Mouse (Mus musculus) left cerebral cortex, postnatal 14 days (tissue): Measurements from ENCODE around the gene Tbc1d1. TPM values are rescaled to one million over a fixed set of nuclear protein-coding genes. Genes with fewer than 3 reads are reported as not detected.
A peak's percentile ranks its signal among the peaks of the same experiment; 100 is the strongest.

Experiments
- DNase-seq, 2 experiments: peaks; one replicate each; pipeline ENCODE4 v3.0.0; 2021 to 2022; ENCODE audit warnings: low spot score in 2 of 2, mixed read lengths in 1 of 2
- intact Hi-C: fragments of 180-260 bp; cut with DNase I; formaldehyde crosslinking; loops from one replicate; pipeline ENCODE4 v1.15.1; 2025
- total RNA-seq, 2 experiments: library from RNA; stranded (reverse); gene quantifications; 2 replicates each; pipeline ENCODE4 v1.2.3; 2021

Gene Tbc1d1
- total RNA-seq, 2 experiments from 2014 or later: 17.0 to 18.4 TPM

DNA sequence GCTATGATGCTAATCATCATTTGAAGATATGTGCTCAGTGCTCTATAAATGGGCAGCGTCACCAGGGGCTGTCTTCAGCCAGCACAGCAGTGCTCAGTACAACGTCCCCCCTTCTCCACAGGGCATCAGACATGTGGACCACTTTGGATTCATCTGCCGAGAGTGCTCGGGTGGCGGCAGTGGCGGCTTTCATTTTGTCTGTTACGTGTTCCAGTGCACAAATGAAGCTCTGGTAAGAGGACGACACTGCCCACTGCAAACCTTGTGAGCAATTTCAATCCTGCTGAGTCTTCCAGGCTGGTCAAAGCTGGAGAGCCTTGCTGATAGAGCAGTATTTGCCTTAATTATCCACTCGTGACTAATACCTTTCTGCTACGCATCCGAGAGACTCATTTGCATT is 107.2 kb downstream of the Tbc1d1 start:
- intact Hi-C loops: loop anchor here (5.0 kb wide), 1 partner anchor 61 kb away; no protein-coding TSS in a partner anchor

DNA sequence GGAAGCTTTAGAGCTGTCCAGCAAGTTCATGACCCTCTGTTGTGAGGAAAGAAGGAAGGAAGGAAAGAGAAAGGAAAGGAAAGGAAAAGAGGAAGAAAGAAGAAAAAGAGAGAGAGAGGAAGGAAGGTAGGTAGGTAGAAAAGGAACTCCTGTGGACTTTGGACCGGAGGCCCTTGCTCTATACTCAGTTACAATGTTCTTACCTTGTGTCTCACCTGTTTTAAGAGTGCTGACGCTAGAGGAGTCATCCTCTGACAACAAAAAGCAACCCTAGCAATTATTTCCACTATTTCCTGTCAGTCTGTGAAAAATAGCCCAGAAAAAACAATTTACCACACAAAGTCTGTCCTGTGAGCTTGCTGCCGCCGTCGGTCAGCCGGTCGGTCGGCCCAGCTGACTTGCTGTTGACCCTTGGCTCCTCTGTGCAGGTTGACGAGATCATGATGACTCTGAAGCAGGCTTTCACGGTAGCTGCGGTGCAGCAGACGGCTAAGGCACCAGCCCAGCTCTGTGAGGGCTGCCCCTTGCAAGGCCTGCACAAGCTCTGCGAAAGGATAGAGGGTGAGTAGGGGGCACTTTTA is 107.9 kb downstream of the Tbc1d1 start:
- DNase-seq: no peak
- intact Hi-C loops: loop anchor here (5.0 kb wide), 1 partner anchor 62 kb away; no protein-coding TSS in a partner anchor

More for the DNA sequence above, 107.2 kb downstream of the Tbc1d1 start:
- no peak for DNase-seq

DNA sequence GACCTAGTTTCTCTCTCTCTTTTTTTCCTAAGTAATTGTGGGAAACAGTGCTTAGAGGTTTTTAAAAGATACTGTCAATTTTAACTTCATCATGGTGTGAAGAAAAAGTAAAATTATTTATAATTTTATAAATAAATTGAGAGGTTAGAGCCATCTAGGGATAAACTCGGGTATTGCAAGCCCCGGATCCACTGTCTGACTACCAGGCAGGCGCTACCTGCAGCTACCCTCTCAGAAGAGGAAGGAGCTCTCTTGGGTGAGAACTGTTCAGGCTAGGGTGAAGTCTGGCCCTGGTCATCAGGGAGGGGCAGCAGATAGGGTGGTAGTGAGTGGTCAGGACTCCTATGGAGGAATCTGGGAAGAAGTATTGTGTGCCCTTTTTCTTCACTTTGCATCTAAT is 109.0 kb downstream of the Tbc1d1 start:
- intact Hi-C loops: no loop called here
- DNase-seq: peak; percentile 52 to 76

DNA sequence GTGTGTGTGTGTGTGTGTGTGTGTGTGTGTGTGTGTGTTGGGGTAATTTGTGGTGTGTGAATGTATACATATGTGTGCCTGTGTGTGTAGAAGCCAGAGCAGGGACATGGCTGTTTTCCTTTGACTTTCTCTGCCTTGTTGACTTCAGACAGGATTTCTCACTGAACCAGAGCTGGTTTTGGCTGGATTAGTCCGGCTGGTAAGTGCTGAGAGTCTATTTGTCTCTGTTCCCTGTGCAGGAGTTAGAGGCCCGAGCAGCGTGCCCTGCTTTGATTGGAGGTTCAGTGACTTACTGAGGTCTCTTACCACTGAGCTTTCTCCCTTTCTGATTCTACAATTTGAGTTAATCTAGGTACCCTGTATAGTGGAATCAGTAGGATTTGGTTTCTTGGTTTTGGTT is 109.8 kb downstream of the Tbc1d1 start:
- DNase-seq: no peak
- intact Hi-C loops: no loop called here

DNA sequence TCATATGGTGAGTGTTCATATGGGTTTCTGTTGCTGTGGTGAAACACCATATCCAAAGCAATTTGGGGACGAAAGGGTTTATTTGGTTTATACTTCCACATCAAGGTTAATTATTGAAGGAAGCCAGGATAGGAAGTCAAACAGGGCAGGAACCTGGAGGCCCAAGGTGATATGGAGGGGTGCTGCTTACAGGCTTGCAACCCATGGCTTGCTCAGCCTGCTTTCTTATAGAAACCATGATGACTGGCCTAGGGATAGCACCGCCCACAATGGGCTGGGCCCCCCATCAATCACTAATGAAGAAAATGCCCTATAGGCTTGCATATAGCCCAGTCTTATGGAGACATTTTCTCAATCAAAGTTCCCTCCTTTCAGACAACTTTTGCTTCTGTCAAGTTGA is 110.4 kb downstream of the Tbc1d1 start:
- intact Hi-C loops: no loop called here

DNA sequence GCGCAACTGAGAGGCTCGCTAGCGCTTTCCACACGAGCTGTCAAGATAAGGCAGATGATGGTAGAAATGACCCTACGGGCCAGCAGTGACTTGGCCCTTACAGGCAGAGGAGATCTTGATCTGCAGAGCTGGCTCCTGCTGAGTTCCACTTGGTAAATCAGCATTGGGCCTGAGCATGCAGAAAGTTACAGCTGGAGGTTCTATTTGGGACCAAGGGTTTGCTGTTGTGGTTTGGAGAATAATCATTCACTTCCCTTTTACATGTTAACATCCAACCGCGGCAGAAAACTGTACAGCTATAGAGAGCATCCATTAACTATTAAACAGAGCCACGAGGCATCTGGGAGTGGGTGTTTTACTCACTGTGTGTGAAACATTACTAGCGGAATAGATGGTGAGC is 111.2 kb downstream of the Tbc1d1 start:
- DNase-seq: no peak
- intact Hi-C loops: no loop called here

More for the DNA sequence above, 110.4 kb downstream of the Tbc1d1 start:
- DNase-seq: no peak

DNA sequence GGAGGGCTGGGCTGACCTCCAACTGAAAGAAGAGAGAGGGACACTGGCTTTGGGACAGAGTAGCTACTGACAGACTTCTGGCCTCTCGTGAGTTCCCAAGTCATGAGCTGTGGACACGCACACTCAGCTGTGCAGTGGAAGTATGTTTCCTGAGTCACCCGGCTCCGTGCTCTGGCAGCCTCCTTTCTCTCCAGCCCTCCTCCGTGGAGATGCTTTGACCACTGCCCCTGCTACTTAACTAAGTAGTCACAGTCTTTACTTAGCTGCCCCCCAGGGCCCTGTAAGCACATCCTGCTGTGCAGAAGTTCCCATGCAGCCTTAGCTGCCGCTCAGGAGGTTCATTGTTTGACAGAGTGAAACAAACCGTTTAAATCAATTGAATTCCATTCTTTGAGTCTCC is 113.6 kb downstream of the Tbc1d1 start:
- intact Hi-C loops: loop anchor here (5.0 to 10.0 kb wide), 2 partner anchors 165 to 362 kb away; no protein-coding TSS in a partner anchor
- DNase-seq: no peak

DNA sequence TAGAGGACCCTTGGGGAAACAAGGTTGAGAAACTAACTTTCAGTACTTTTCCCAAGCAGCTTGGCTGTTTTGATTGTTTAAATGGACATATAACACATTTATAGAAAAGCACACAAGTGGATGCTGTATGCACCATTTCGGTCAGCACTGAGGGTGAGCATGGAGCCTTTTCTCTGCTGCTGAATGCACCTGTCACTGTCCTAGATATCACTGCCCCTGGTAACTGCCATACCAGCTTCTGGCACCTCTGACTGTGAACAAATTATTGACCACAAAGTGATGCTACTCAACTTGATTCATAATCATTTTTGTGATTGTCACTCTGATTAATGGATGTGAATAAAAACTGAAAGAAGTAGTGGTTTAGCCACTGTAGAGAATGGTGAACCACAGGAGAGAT is 117.4 kb downstream of the Tbc1d1 start:
- DNase-seq: no peak
- intact Hi-C loops: loop anchor here (5.0 to 10.0 kb wide), 2 partner anchors 169 to 366 kb away; no protein-coding TSS in a partner anchor

DNA sequence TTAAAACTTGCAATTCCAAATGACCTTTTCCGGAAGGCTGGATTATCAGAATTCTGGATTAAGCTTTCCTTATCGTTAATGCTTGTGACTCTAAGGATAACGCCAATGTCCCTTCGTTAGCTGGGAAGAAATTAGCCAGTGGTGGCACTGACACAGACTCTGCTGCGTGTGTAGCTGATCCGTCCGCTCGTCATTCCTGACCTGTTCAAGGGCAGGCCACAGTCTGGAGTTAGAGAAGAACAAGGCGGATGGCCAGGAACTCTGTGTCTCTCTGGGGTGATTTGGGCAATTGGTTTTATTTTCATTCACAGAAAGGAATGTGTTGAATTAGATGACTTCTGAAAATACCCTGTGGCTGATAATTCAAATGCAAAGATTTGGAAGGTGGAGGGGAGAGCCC is 118.2 kb downstream of the Tbc1d1 start:
- no peak for DNase-seq
- intact Hi-C loops: loop anchor here (5.0 to 10.0 kb wide), 2 partner anchors 169 to 367 kb away; no protein-coding TSS in a partner anchor

DNA sequence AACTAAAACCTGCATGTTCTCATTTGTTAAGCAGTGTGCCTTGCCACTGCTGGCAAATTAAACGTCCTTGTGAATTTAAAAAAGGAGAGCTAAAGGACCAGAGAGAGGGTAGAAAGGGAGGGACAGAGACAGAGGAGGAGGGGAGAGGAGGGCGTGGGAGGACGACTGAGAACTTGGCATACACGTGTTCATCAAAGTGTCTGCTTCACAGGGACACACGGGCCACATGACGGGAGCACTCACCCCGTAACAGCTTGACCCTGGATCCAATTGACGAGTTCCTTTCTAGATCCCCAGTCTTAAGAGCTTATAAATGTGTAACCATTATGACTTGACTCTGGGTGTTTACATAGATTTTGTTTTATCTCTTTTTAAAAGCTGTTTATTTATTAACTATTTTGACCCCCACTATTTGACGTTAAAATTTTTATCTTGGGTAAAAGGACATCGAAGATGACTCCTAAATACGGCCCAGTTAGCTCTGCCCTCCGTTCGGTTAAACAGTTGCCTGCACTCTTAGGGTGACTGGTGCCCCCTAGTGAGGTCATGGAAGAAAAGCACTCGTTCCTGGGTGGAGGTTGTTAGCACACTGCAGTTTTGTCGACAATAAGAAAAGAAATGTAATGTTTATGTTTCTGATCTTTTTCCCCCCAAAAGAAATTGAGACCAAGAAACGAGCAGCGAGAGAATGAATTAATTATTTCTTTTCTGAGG is 118.8 kb downstream of the Tbc1d1 start:
- peak; percentile 62 to 64 for DNase-seq
- intact Hi-C loops: loop anchor here (5.0 to 10.0 kb wide), 2 partner anchors 170 to 368 kb away; no protein-coding TSS in a partner anchor

DNA sequence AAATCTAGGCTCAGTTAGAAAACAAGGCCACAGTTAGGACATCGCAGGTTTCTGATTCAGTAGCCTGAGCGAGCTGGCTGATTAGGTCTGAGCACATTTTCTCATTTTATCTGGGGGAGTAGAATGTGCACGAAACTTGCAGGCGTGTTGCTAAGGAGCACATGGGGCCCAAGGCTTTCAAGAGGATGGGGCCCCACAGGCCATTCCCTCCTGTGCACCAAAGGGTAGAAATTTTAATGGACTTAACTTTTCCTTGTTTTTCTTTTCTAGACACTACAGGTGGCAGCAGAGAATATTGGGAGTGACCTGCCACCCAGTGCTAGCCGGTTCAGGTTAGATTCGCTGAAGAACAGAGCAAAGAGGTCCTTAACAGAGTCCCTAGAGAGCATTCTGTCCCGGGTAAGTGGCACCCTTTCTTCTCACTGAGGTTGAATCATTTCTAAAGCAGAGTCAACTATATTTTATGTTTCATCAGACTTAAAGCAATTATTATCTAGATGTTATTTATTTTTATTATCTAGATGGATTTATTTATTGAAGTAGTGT is 121.6 kb downstream of the Tbc1d1 start:
- intact Hi-C loops: loop anchor here (10.0 kb wide), 1 partner anchor 173 kb away; no protein-coding TSS in a partner anchor
- no peak for DNase-seq

DNA sequence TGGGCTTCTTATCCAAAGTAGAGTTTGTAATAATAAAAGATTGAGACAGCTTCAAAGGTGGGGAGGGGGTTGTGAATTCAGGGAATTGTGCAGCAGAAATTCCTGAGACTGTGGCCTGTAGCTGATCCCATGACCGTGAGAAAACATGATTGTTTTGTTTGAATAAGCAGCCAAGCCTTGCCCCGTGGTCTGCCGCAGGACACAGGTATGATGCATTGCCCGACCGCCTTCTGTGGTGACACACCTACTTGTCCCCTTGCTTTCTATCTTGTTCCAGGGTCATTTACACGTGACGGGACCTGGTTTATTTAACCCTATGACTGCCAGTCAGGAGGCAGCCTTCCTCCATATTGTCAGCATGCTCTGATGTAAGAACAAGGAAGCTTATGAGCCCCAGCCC is 123.6 kb downstream of the Tbc1d1 start:
- intact Hi-C loops: loop anchor here (10.0 kb wide), 1 partner anchor 175 kb away; no protein-coding TSS in a partner anchor
- no peak for DNase-seq

DNA sequence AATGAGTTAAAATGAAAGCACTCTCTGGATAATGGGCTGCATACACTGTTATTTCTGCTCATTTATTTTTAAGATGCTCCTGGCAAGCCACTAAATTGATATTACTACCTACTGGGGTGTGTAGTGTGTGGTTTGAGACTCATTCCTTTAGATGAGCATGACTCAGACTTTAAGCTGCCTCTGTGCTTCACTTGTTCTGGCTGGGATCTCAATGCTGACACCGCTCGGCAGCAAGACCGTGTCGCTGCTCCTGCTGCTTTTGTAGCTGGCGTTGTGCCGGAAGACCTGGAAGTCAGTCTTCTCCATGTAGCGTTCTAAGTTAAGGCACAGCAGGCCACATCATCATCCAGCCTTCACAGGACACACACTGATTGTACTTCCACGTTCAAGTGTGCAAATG is 124.1 kb downstream of the Tbc1d1 start:
- DNase-seq: peak; percentile 20 to 30
- intact Hi-C loops: no loop called here

DNA sequence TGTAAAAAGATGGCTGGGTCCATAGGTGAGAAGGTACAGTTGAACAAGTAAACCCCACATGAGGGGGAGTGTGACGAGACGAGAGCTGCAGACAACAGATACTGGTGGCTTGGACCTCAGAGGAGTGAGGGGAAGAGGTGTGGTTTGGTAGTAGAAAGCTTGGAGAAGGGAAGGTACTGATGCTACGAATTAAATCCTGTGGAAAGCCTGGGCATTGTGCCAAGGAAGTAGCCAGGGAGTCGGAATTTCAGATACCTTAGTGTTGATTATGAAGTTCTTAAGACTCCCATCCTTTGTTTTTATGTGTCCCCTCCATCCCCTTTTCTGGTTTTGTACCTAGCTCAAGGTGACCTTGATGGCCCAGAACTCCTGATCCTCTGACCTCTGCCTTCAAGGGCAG is 124.5 kb downstream of the Tbc1d1 start:
- intact Hi-C loops: no loop called here
- no peak for DNase-seq

DNA sequence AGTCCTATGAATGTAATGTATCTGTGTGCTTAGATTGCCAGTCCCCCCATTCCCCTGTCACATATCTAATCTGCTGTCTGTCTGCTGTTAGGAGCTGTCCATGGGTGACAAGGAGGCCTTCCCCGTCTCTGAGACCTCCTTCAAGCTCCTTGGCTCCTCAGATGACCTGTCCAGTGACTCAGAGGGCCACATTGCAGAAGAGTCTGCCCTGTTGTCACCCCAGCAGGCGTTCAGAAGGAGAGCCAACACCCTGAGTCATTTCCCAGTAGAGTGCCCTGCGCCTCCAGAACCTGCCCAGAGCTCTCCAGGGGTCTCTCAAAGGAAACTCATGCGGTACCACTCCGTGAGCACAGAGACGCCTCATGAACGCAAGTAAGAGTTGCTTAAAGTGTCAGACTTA is 125.6 kb downstream of the Tbc1d1 start:
- intact Hi-C loops: no loop called here
- DNase-seq: no peak

DNA sequence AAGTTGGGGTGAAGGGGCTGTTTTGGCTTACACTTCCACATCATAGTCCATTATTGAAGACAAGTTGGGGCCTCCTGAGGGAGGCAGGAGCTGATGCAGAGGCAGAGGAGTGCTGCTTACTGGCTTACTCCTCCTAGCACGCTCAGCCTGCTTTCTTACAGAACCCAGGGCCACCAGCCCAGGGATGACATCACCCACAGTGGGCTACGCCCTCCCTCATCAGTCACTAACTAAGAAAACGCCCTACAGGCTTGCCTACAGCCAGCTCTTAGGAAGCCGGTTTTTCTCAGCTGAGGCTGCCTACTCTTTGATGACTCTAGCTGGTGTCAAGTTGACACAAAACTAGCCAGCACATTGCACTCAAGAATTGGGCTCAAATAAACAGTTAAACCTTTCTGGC is 126.5 kb downstream of the Tbc1d1 start:
- DNase-seq: no peak
- intact Hi-C loops: no loop called here

DNA sequence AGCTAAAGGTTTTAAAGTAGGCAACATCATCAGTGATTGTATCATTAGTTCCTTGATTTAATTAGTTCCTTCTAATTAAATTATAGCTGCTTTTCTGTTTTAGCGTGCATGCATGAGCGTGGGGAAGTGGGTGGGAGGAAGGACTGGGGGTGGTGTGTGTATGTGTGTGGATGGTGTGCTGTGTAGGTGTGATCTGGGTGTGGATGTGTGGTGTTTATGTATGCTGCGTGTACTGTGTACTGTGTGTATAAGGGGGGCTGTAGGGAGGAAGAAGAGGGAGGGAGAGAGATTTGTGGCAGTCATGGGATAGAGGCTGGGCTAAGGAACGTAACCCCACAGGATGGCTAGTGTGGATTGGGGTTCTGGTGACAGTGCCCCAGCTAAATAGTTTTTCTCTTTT is 129.2 kb downstream of the Tbc1d1 start:
- DNase-seq: no peak
- intact Hi-C loops: loop anchor here (5.0 kb wide), 3 partner anchors 97 to 577 kb away; no protein-coding TSS in a partner anchor

DNA sequence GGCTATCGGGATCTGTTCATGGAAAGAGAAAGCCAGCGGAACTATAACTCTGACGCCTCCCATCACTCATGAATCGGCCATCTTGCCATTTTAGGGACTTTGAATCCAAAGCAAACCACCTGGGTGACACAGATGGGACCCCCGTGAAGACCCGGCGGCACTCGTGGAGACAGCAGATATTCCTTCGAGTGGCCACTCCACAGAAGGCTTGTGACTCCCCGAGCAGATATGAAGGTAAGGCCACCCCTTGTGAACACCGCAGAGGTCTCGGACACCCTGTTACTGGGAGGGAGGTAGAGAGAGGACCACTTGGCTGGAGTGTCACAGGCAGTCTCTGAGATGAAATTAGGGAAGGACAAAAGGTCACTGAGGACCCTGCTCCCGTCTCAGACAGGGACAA is 129.7 kb downstream of the Tbc1d1 start:
- intact Hi-C loops: loop anchor here (5.0 kb wide), 3 partner anchors 96 to 576 kb away; no protein-coding TSS in a partner anchor
- DNase-seq: no peak

DNA sequence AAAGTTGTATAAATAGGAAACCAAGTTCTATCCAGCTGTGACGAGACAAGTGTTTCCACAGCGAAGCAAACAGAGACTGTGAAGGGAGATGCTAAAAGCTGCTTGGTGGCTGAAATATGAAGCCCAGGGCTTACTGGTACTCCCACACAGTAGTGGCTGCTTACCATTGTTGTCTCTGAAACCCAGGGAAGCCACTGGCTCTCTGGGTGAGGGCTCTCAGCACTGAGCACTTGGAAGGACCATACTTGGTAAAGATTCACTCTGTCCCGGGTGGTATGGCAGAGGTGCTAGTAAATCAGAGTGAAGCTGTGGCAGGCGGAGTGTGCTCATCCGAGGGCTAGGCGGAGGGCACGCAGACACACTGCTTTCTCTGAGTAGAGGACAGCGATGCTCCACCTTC is 131.2 kb downstream of the Tbc1d1 start:
- intact Hi-C loops: loop anchor here (5.0 kb wide), 3 partner anchors 95 to 575 kb away; no protein-coding TSS in a partner anchor
- DNase-seq: no peak
